Mouse (Mus musculus) spleen, adult 2 months (tissue): Measurements from ENCODE around the gene Espn. TPM values are rescaled to one million over a fixed set of nuclear protein-coding genes. Genes with fewer than 3 reads are reported as not detected.

Experiments
- DNase-seq, 2 experiments: peaks; one replicate each; pipeline versions ENCODE4 v3.0.0 to v3.0.0-alpha.2; 2012 to 2021; ENCODE audit warnings: low spot score in 2 of 2, low read depth in 1 of 2
- H3K27ac ChIP-seq: fragments of 200-500 bp; 2 replicates; pipeline ENCODE4 v1.5.1; 2012; ENCODE audit warnings: low read length, inconsistent platforms; ENCODE audit not compliant: insufficient read depth
- H3K27me3 ChIP-seq: fragments of 200-500 bp; 2 replicates; pipeline ENCODE4 v1.6.1; 2012; ENCODE audit warnings: mild to moderate bottlenecking, moderate library complexity, low read length, inconsistent platforms; ENCODE audit not compliant: control insufficient read depth, insufficient read depth
- H3K36me3 ChIP-seq: fragments of 200-500 bp; 2 replicates; pipeline ENCODE4 v1.6.1; 2012; ENCODE audit warnings: mild to moderate bottlenecking, low read length, inconsistent platforms; ENCODE audit not compliant: control insufficient read depth, insufficient read depth
- H3K4me1 ChIP-seq: fragments of 200-500 bp; 2 replicates; pipeline ENCODE4 v1.6.1; 2011; ENCODE audit warnings: inconsistent platforms; ENCODE audit not compliant: control insufficient read depth, insufficient read depth, insufficient read length
- H3K4me3 ChIP-seq: fragments of 200-500 bp; 2 replicates; pipeline ENCODE4 v1.5.1; 2011; ENCODE audit warnings: mild to moderate bottlenecking, inconsistent platforms; ENCODE audit not compliant: insufficient read depth, insufficient read length; ENCODE audit errors: extremely low read depth
- CTCF ChIP-seq: fragments of 200-500 bp; IDR thresholded peaks from 2 replicates; pipeline ENCODE4 v1.5.1; 2011; ENCODE audit warnings: mild to moderate bottlenecking, inconsistent platforms; ENCODE audit not compliant: insufficient read depth, insufficient read length, insufficient replicate concordance; ENCODE audit errors: extremely low read depth
- POLR2A ChIP-seq: fragments of 200-500 bp; IDR thresholded peaks from 2 replicates; pipeline ENCODE4 v1.6.1; 2011; ENCODE audit warnings: low read depth, low read length, inconsistent platforms
- WGBS: fragments of 180-500 bp; shearing (Covaris S2); methylation state at CpG from one replicate; pipeline ENCODE4 v1.1.7; 2018; 5-methylcytosine and 5-hydroxymethylcytosine counted together
- polyA plus RNA-seq: library from polyadenylated mRNA; depleted of rRNA; stranded (reverse); fragments of >200 nt; gene quantifications from 2 replicates; pipeline ENCODE4 v1.2.3, GENCODE M21; 2012

The Espn gene
- polyA plus RNA-seq, 1 experiment: 2.1 TPM

DNA sequence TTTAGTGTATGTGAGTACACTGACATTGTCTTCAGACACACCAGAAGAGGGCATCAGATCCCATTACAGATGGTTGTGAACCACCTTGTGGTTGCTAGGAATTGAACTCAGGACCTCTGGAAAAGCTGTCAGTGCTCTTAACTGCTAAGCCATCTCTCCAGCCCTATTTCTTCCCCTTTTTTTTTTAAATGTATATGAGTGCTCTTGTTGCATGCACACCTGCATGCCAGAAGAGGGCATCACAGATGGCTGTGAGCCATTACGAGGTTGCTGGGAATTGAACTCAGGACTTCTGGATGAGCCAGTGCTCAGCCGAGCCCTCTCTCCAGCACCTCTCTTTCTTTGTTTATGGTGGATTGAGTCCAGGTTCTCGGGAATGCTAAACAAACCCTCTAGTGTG is 42.7 kb downstream of the Espn start:
- no peak for DNase-seq
- H3K36me3 ChIP-seq: no peaks in the 10 kb centered on the region
- H3K27ac ChIP-seq: no peak overlapping the region
- H3K4me3 ChIP-seq: no peak overlapping the region
- 94% methylated on average over 3 of the region's 3 CpGs for WGBS
- no peaks in the 10 kb centered on the region for H3K27me3 ChIP-seq
- no peaks in the 10 kb centered on the region for H3K4me1 ChIP-seq
- no peak for TF ChIP-seq CTCF
- TF ChIP-seq POLR2A: no peak

DNA sequence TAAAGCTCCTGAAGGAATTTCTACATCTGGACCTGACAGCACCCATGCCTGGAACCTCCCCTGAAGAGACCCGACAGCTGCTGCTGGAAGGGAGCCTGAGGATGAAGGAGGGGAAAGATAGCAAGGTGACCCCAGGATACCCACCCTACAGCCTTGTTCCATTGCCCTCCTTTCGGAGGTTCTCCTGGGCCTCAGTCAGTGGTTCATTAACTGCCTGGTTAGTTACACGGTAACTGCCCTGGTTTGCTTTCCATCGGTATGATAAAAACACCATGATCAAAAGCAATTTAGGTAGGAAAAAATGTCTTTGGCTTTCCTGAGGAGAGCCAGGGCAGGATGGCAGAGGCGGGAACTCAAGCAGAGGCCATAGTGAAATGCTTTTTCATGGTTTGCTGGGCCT is 43.5 kb downstream of the Espn start:
- Histone ChIP-seq H3K36me3 (no peaks in the 10 kb centered on the region), H3K27ac (no peak overlapping the region), H3K4me1 (no peaks in the 10 kb centered on the region), H3K27me3 (no peaks in the 10 kb centered on the region), H3K4me3 (no peak overlapping the region)
- WGBS: 97% methylated on average over 5 of the region's 5 CpGs
- TF ChIP-seq CTCF (no peak), POLR2A (no peak)
- no peak for DNase-seq

DNA sequence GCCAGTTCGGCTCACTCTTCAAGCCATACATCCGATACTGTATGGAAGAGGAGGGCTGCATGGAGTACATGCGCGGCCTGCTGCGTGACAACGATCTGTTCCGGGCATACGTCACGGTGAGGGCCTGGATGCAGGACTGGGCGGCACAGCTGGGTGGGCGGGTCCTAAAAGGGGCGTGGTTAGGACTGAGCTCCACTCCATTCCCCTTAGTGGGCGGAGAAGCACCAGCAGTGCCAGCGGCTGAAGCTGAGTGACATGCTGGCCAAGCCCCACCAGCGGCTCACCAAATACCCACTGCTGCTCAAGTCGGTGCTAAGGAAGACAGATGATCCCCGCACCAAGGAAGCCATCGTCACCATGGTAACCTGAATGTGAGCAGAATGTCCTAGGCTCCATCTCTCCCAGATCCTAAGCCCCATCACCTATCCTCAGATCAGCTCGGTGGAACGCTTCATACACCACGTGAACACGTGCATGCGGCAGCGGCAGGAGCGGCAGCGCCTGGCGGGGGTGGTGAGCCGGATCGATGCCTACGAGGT is 44.1 kb downstream of the Espn start:
- Histone ChIP-seq H3K4me3 (peak overlapping the region; percentile 20; the same call in 1 of the 2 replicates), H3K27ac (no peak overlapping the region), H3K4me1 (no peaks in the 10 kb centered on the region), H3K36me3 (no peaks in the 10 kb centered on the region), H3K27me3 (no peaks in the 10 kb centered on the region)
- TF ChIP-seq POLR2A (no peak), CTCF (no peak)
- WGBS: 91% methylated on average over 30 of the region's 30 CpGs
- DNase-seq: no peak

DNA sequence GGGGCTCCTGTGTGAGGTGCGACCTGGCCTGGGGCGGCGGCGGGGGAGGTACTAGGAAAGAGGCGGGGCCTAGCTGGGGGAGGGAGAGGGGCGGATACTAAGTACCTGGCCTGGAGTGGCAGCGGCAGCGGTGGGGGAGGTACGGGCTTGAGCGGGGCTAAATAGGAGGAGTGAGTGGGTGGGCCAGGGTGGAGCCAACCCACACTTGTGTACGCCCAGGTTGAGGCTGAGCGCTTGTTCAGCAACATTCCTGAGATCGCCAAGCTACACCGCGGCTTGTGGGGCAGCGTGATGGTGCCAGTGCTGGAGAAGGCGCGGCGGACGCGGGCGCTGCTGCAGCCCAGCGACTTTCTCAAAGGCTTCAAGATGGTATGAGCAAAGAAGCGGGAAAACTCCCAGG is 44.7 kb downstream of the Espn start:
- no peak for DNase-seq
- 94% methylated on average over 24 of the region's 24 CpGs for WGBS
- H3K27me3 ChIP-seq: no peaks in the 10 kb centered on the region

DNA sequence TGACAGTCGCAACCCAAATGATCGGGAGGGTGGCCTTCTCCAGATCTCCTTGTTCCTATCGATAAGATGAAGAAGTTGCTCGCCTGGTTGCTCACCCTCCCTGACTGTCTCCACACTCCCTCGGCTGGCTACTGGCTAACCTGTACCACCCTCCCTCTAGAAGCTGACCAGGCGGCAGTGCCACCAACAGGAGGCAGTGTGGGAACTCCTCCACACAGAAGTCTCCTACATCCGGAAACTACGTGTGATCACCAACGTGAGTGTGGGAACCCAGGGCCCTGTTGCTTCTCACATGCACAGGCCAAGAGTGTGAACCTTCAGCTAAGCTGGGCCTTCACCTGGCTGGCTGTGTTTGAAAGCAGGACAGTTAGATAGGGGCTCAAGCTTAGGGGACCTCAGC is 45.4 kb downstream of the Espn start:
- no peak for TF ChIP-seq CTCF
- no peak for TF ChIP-seq POLR2A
- no peaks in the 10 kb centered on the region for H3K27me3 ChIP-seq
- H3K4me3 ChIP-seq: no peak overlapping the region
- no peak overlapping the region for H3K27ac ChIP-seq
- 88% methylated on average over 9 of the region's 9 CpGs for WGBS
- no peaks in the 10 kb centered on the region for H3K4me1 ChIP-seq
- no peak for DNase-seq
- no peaks in the 10 kb centered on the region for H3K36me3 ChIP-seq

More for the DNA sequence above, 44.7 kb downstream of the Espn start:
- Histone ChIP-seq H3K27ac (no peak overlapping the region), H3K4me1 (no peaks in the 10 kb centered on the region), H3K4me3 (peak overlapping the region; percentile 20; the same call in 1 of the 2 replicates), H3K36me3 (no peaks in the 10 kb centered on the region)
- TF ChIP-seq CTCF (no peak), POLR2A (no peak)

DNA sequence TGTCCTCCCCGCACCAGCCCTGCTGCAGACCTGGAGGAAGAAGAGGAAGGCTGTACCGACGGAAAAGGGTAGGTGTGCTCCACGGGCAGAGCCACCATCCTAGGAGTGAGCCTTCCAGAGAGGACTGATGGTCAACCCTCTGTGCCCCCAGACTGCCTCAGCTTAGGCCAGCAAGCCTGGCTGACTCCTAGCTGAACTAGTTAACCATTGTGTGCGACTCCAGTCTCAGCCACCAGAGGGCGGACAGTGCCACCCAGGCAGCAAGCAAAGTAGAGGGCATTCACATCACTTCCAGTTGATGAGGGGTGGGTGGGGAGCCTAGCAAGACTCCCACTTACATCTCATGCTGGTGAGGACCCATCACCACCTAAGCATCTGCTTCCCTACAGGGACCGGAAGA is 49.1 kb downstream of the Espn start:
- peak in 1 of 2 experiments; percentile 73 for DNase-seq
- H3K27me3 ChIP-seq: no peaks in the 10 kb centered on the region
- 61% methylated on average over 7 of the region's 7 CpGs for WGBS
- H3K4me3 ChIP-seq: no peak overlapping the region
- no peaks in the 10 kb centered on the region for H3K36me3 ChIP-seq
- no peak for TF ChIP-seq POLR2A
- TF ChIP-seq CTCF: peak; percentile 78; the same call in 1 of the 2 replicates
- no peak overlapping the region for H3K27ac ChIP-seq
- no peaks in the 10 kb centered on the region; the same call in 1 of the 2 replicates for H3K4me1 ChIP-seq

DNA sequence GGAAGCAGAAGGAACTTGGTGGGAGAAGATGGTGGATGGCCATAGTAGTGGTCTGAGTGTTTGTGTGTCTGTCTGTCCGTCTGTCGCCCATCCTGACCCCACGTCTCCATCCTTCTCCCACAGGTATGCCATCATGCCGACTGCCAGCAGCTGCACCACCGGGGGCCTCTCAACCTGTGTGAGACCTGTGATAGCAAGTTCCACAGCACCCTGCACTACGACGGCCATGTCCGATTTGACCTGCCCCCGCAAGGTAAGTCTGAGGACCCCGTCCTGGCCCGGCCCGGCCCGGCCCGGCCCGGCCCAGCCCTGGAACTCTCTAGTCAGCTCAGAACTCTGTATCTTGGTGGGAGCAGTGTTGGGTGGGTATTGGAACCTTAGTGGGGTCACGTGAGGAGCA is 50.2 kb downstream of the Espn start:
- WGBS: 98% methylated on average over 16 of the region's 16 CpGs
- no peak overlapping the region for H3K27ac ChIP-seq
- DNase-seq: no peak
- H3K4me1 ChIP-seq: no peaks in the 10 kb centered on the region; the same call in 1 of the 2 replicates
- TF ChIP-seq POLR2A: no peak
- no peak for TF ChIP-seq CTCF
- no peaks in the 10 kb centered on the region for H3K36me3 ChIP-seq
- H3K4me3 ChIP-seq: no peak overlapping the region
- no peaks in the 10 kb centered on the region for H3K27me3 ChIP-seq
